Mouse (Mus musculus): ENCODE results near the gene Mfsd14a. TPM values are rescaled to one million over a fixed set of nuclear protein-coding genes. Genes with fewer than 3 reads are reported as not detected.

The Mfsd14a gene
- polyA plus RNA-seq, 1 experiment: 33.6 TPM

DNA sequence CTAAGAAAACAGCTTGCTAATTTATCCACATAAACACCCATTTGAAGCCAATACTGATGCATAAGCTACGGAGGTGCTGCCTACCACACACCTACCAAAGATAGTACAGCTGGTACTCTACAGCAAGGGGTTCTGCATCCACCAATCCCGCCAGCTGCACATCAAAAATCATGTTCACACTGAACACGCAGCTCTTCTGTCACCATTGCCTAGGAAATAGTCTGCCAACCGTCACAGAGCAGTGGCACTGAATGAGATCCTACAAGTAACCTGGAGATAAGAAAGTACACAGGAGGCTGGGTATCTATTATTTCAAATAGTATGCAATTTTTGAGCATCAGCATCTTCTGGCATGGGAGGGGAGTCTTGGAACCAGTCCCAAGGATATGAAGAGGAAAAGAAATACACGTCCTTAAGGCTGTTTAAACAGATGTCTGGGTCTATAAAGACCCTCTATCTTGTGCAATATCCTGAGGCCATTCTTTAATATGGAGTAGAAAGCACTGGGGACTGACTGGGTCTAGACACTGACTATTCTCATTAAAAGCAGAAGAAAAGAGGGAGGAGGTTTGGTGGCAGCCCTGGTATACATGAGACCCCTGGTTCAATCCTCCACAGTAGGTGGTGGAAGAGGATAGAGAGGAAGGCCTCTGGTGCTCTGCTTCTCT is 9.1 kb downstream of the Mfsd14a start:
- no peak for DNase-seq (ENCODE audit: low read depth)

DNA sequence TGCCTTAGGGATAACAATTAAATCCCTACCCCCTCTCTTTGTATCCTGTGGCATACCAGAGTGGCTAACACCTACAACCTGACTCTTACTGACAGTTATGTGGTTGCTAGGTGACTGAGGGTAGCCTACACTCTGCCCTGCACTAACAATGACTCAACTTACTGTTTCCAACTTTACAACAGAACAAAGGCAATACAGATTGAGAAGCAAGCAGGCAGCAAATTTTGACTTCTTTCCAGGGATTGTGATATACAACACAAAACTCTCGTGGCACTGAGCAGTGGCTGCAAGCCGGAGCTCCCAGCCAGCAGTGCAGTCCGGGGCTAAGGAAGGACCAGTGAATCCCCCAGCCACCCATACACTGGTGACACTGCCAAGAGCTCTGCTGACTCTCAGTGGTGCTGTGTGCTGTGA is 10.4 kb downstream of the Mfsd14a start:
- DNase-seq (ENCODE audit: low read depth): no peak

DNA sequence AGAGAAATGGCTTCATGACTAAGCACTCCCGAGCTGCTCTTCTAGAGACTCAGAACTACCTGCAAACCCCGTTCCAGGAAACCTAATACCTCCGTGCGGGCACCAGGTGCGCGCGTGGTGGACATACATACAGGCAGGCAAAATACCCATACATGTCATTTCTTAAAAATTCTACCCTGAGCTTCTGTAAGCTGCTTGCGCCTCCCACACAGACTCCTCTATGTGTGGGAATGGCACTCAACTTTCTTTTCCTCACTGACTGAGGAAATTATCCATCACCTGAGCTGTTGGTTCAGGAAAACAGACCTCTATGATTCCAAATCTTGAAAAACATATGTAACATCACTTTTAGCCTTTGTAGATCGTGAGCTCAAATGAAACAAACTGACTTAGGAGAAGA is 11.8 kb downstream of the Mfsd14a start:
- no peak for DNase-seq (ENCODE audit: low read depth)

DNA sequence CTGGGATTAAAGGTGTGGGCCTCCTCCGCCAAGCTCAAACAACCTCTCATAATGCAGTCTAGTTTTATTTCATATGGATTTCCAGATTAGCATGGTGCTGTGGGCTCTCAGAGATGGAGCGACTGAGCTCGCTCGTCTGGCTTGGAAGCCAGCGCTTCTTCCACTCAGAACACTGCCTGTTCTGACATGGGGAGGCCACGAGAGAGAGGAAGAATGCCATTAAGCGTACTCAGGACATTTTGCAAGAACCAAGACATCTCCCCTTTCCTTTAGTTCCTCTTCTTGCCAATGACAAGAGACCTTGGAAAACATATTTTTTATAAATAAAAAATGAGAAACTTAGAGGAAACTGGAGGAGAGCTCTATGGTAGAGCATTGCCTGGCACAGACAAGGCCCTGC is 13.7 kb downstream of the Mfsd14a start:
- no peak for DNase-seq (ENCODE audit: low read depth)

DNA sequence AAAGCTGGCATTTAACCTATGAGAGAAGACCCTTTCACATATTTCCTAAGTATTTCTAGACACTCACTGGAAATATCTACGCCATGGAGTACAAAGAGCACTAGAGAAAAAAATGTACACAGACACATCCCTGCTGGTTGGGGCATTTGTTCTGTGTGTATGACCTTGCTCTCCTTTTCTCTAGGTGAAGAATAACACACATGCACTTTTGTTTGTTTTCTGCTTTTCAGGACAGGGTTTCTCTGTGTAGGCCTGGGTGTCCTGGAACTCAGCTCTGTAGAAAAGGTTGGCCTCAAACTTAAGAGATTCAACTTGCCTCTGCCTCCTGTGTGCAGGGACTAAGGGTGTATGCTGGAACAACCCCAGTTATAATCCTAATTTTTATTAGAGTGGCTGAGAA is 16.1 kb downstream of the Mfsd14a start:
- DNase-seq (ENCODE audit: low read depth): no peak

DNA sequence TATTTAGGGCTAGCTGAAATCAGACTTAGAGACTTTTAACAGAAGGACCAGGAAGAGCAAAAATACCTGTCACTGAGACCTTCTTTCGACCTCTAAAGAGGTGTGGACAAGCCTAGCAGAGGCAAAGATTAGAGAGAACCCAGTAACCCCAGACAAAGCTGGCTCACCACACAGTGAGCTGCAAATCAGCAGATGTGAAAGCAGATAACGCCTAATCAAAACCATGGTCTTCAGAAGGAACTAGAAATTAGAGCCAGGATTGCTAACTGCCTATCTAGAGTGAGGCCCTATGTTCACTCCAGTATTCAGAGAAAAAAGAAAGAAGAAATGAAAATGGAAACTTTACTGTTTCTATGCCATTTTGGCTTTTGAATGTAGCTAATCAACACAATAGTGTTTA is 20.1 kb downstream of the Mfsd14a start:
- DNase-seq (ENCODE audit: low read depth): no peak

DNA sequence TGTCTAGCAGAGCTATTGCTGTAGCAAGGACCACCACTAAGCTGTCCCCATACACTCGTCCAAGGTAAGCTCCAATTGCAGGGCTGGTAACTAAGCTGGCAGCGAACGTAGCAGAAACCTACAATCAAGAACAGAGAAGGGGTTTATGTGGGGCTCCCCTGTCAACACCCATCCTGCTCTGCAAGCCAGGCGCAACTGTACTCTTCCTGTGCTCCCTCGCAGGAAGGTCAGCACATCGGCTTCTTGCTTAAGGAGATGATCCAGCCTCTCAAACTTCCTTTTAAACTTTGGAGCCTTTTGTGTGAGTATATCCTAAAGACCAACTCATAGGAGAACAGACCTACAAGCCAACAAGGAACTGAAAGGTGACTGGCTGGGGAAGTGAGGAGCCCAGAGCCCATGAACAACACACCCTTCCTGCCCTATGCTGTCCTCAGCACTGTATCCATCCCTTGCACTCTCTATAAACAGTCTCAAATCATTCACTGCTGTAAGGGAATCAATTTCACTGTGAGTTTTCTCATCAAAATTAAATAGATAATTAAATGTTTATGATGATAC is 20.6 kb downstream of the Mfsd14a start:
- DNase-seq (ENCODE audit: low read depth): no peak

DNA sequence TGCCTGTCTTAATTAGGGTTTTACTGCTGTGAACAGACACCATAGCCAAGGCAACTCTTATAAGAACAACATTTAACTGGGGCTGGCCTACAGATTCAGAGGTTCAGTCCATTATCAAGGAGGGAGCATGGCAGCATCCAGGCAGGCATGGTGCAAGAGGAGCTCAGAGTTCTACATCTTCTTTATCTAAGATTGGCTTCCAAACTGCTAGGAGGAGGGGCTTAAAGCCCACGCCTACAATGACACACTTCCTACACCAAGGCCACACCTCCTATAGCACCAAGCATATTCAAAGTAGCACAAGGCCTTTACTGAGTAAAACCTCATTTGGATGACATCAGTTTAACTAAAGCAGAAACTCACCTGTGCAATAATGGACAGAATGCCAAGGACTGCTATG is 22.5 kb downstream of the Mfsd14a start:
- no peak for DNase-seq (ENCODE audit: low read depth)

DNA sequence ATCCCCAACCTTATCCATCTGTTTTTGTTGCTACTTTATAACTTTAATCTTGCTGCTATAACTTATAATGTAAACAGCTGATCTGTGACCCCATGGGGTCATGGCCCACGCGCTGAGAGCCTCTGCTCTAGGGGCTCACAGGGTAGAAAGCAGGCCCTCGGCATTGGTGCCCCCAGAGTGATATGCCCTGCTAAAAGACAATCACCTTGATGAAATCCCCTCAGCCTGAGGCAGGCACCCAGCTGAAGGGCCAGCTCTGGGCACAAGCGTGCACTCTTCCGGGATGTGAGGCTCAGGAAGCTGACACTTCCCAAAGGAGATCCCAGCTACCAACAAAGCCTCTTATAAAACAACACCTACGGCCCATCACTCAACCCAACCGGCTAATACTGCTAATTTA is 23.9 kb downstream of the Mfsd14a start:
- DNase-seq (ENCODE audit: low read depth): no peak

DNA sequence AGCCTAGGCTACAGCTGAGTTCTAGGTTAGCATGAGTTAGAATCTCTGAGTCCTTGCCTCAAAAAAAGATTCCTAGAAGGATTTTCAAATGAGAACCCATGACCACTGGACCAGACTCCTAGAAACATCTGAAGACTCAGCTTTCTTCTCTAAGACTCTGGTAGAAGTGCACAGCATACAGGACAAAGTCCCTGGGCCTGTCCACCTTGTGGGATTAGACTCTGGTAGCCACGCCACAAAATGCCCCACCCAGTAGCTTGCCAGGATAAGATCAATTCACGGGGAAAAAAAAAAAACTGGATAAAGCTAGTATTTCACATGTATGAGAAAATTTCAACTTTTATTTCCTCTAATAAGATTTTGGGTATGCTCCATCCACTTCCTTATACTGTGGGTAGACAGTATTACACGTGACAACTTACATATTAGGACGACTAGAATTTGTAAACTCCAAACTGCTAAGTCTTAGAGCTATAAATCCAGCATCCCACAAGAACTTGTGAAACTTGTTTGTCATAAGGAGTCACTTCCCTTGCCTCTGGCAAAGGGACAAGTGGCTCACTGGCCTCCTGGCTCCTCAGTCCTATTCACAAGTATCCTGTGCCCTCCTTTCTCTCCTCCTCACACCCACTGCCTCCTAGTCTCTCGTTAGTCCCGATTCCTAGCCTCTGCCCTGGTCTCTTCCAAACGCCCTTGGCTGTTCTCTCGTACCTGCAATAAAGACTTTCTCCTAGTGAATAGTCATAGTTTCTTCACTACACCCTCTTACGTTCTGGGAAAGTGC is 24.6 kb downstream of the Mfsd14a start:
- peak; percentile 60 for DNase-seq (ENCODE audit: low read depth)

DNA sequence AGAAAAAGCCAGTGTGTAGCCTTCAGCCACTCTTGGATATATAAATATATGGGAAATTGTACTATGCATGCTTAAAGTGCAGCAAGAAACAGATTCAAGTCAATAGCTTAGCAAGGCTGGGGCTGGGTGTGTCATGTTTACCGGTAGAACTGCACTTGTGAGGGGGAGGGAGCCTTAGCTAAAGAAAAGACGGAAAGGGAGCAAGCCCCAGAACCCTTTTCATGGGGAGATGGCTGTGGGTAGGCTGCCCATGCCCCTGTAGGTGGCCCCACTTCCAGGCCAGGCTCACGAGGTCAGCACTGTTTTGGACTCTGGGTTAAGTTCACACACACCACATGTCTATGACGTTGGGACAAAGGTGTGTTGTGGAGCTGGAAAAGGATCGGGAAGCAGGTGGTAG is 26.7 kb downstream of the Mfsd14a start:
- no peak for DNase-seq (ENCODE audit: low read depth)

DNA sequence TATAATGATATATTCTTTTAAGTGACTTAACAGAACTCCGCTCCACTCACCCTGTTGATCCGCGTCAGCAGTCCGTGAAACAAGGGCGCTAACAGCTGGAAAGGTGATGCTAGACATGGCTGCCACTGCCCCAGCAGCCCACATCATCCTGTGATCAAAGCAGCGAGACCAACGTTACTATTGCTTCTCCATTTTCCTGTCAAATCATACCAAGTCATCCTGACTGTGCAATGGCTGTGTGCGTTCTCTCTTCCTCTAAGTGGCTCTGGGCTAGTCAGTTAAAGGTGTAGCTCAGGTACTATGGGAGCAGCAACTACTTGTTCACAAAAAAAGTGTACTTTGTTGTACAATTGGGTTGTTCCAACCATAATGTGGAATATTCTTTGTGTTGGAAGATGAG is 27.6 kb downstream of the Mfsd14a start:
- no peak for DNase-seq (ENCODE audit: low read depth)

DNA sequence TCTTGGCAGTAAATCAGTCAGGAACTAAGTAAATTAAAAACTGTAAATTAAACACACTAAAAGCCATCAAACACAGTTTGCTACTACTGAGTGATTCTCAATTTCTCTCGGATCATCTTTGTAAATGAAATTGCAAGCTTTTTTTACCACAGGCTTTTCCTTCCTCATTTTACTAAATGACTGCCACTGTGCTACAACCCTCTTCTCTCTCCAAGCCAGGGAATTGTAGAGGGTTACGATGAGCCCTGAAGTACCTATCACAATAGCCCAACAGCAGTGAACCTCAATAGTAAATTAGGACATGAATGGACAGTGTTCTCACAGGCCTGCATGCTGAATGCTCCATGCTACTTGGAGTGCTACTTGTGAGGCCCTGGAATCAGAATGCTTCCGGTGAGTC is 28.4 kb downstream of the Mfsd14a start:
- no peak for DNase-seq (ENCODE audit: low read depth)

DNA sequence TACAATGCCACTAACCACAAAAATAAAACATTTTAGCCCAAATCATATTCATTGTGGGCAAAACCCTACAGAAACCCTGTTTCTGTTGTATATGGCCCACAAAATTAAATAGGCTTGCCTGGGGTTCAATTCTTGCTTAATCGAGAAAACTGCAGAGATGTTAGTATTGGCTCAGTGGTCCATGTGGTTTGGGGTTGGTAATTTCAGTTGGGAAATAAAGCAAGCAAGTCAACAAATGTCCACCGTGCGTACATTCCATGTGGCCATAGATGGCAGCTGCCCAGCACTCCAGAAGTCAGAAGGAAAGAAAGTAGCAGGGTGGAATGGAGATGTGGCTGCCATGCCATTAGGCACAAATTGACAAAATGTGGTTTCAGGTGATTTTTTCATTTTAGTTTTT is 29.5 kb downstream of the Mfsd14a start:
- DNase-seq (ENCODE audit: low read depth): no peak

DNA sequence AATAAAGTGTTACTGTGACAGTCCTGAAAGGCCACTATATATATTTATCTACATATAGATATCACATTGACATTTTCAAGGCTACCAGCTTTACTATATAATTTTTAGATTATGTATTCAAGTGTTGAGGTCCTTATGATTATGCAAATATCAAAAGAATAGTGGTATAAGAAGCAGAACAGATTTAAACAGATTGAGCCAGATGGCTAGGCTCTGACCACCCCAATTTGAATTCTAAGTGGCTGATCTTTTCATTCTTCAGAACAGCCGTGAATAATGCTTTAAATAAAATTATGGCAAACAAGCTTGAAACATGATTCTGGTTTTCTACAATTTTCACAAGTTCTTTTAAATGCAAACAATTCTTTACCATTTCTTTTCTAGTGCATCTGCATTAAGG is 31.0 kb downstream of the Mfsd14a start:
- DNase-seq (ENCODE audit: low read depth): no peak

DNA sequence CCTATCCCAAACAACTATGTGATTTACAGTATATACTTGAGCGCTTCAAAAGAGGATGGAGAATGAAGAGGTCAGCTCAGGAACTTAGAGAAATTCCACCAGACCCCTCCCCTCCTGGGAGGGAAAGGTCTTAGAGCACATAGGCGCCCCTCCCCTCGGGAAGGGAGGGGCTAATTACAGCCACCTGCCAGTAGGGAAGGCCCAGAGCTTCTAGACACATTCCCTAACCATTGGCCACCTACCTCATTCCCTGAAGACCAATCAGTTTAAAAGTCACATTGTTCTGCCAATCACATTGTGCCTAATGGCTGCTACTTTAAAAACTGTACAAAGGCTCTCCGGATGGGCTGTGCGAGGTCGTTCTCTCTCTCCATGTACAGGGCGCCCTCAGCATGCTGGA is 39.8 kb downstream of the Mfsd14a start:
- DNase-seq (ENCODE audit: low read depth): no peak

DNA sequence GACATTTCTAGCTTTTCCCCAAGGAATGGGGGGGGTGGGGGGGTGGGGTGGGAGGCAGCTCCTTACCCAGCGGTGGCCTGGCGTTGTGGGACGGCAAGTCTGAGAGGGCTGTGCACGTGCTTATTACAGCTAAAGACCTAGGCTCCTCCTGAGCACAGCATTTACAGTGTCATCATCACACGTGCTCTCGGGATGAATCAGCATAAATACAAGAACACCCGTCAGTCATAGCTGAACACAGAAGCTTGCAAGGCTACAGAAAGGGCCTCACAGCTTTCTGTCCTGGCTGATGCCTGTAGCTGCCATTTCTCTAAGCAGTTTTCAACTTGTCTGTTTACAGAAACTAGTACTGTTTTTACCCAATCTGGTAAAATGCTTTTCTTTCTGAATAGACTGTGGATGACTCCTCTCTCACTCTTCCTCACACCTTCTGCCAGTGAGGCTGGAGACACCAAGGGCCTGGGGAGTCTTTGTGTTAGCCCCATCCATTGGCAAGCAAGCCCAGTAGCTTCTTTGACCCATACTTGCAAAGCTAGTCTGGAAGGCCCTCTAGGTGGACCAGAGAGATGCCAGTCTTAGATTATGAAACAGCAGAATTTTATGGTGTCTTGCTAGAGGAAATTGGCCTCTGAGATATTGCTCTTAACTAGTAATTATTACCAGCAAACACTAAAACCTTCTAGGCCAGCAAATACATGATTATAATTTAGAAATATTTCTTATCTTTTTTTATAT is 41.7 kb downstream of the Mfsd14a start:
- no peak for DNase-seq (ENCODE audit: low read depth)

DNA sequence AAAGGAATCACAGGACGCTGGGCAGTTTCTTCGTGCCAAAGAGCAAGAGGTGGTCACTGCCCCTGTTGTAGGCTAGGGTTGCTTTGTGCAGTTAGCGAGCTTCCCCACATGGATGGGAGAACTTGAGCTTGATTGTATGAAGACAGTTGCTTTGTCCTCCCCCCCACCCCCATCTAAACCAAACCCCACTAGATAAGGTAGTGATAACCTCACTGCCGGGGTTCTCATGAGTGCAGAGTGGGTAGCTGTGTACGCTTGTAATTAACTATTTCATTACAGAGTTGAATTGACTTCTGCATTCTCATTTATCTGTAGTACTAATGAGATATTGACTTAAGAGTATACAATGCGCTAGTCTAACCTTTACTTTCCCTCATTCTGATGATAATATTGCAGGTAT is 43.6 kb downstream of the Mfsd14a start:
- no peak for DNase-seq (ENCODE audit: low read depth)

DNA sequence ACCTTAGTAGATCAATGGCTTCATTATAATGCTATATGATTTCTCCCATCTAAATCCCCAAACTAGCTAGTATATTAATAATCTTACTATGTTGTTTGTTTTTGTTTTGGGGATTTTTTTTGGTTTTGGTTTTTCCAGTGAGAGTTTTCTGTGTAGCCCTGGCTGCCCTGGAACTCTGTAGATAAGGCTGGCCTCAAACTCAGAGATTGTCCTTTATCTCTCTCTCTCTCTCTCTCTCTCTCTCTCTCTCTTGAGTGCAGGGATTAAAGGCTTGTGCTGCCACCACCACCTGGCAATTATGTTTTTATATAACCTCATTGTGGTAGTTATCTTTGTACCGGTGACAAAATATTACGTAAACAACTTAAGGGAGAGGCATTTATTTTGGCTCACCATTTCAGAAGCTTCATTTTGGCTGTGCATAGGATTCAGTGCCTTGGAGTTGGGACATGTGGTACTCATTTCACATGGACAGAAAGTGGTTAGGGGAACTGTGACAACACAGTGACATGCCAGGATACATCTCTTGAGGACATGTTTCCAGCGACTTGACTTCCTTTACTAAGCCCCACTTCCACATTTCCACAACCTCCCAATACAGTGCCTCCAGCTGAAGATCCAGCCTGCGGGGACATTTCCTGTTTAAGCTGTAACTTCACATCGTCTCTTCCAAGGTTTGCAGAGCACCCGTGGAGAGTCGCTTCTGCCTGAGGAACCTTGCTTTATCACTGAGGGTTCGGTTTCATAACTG is 47.0 kb downstream of the Mfsd14a start:
- DNase-seq (ENCODE audit: low read depth): no peak

DNA sequence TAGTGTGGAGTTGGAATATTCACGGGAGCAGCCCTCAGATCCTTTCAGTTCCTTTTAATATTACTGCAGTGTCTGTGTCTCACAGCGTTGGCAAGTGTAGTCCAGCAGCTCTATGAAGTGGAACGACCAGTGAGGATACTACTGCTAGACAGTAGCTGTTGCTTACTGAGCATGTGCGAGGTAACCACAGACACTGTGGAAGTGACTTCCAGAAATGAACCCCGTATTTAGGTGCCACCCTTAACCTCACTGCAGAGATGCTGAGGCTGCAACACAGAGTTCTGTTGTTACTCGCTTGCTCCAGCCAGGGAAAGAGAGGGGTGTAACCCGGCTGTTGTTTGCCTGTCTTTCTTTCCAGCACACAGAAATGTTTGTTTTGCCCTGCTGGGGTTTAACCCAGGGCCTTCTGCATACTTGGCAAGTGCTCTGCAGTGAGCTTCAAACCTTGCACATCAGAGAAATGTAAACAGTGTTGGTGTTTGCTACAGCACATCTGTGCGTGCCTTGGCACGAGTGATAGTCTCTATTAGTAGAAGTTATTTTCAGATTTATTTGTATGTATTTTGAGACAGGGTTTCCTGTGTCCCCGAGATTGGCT is 48.1 kb downstream of the Mfsd14a start, which contains the start of gene Trmt13:
Gene Trmt13 (minus strand): TSS at position 293 of the 598 bp plus-strand sequence.
- DNase-seq (ENCODE audit: low read depth): no peak

DNA sequence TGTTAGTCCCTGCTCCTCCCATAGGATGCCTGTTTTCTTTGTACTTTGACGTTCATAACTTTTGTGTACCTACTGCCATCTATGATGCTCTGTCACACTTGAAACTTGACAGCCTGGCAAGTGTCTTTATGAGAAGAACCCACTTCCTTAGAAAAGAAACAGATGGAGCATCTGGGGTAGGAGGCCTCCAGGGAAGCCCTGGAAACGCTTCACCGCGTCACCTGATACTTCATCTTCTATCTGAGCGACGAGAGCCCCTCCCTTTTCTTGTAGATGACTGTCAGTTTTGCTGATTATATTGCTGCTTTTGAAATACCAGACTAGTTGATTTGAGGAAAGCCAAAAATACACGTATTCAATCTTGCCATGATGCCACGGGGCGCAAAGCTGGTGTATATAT is 57.9 kb downstream of the Mfsd14a start:
- DNase-seq (ENCODE audit: low read depth): no peak

All from gonadal fat pad, adult 2 months (tissue).